Mouse (Mus musculus): Measurements from ENCODE around the gene Tmem238l. TPM values are rescaled to one million over a fixed set of nuclear protein-coding genes. Genes with fewer than 3 reads are reported as not detected.

The Tmem238l gene
- total RNA-seq (2023): not detected

DNA sequence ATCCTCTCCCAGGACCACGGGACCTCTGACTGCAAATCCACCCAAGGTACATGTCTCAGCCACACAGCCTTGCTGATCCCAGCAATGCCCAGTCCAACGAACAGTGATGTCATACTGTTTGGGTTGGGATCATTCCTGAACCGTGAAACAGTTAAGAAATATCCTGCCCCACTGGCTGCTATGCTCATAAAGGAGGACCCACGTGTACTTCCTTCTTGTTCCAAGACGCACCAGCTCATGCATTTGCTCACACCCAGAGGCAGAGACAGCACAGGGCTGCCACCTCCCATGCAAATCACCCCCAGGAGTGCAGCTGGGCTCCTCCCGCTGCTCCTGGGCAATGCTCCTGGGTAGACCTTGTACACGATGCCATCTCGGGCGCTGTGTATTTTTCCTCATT is at the start of gene Tmem238l:
Gene Tmem238l (plus strand): TSS at position 336 of the 400 bp plus-strand sequence.

DNA sequence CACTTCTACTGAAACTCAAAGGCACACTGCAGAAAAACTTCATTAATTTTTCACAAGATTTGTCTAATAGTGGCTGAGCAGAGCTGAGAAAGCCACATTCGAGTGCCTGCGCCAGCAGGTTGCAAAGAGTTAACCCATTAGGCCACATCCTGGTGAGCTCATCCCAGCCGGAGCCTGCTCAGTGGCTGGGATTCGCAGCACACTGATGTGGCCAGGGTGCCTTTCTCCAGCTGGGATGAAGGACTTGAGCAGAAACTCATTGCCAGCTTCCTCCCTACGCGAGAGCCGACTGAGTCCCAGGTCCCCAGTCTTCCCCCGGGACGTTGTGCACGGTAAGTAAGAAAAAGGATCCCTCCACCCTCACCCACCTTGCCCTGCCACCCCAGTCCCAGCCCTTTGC is 44.6 kb upstream of the Tmem238l start, which contains the start of gene Pirt:
Gene Pirt (plus strand): TSS at position 171 of the 400 bp plus-strand sequence.

Other genes starting within 250 kb of the Tmem238l start
- gene Pirt, start 44.7 kb upstream of the Tmem238l start, total RNA-seq (2023): not detected
- under 1 TPM in 1 of 2 experiments, not detected in 1; 0.79 TPM for gene Tmem220, start 68.5 kb downstream of the Tmem238l start, total RNA-seq (2023)
- 10 to 100 TPM; 49.5 to 51.2 TPM for gene Adprm, start 96.0 kb downstream of the Tmem238l start, total RNA-seq (2023)
- gene Sco1, start 96.0 kb downstream of the Tmem238l start, total RNA-seq (2023): 10 to 100 TPM; 14.6 to 16.0 TPM
- under 1 TPM in 1 of 2 experiments, not detected in 1; 0.12 TPM for gene Myh3, start 121.7 kb downstream of the Tmem238l start, total RNA-seq (2023)
- gene Myh2, start 214.4 kb downstream of the Tmem238l start, total RNA-seq (2023): not detected
- gene Myh1, start 243.4 kb downstream of the Tmem238l start, total RNA-seq (2023): not detected

Measured in T-cell, adult 66 days (primary cell).